Mouse (Mus musculus): Measurements from ENCODE around the gene Per2.

Per2 gene

DNA sequence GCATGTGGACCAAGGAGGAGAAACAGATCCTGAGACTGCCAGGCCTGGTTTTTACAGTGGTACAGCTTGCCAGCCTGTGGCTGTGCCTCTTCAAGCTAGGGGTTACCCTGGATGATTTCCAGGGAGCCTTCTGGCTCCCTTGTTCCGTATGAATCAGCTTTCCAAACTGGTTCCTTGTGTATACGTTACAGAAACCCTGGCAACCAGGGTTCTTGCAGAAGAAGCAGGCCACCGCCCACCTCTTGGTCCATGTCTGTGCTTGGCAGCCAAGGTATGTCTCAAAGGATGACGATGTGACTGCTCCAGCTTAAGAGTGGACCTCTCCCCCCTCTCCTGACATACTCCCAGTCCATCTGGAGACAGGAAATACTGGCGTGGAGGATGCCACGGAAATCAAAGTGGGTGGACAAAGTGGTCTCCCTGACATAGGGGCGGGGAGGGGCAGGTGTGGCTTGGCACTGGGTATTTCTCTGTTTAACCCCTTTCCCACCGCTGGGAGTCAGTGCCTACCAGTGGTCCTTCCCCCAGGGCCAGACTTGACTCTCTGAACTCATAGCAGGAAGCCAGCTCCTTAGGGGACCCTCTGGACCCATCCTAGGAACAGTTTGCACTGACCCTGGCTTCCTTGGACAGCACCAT is 782 bp downstream of the Per2 start:
- no peak for DNase-seq (ENCODE audit: low read depth, low spot score)

DNA sequence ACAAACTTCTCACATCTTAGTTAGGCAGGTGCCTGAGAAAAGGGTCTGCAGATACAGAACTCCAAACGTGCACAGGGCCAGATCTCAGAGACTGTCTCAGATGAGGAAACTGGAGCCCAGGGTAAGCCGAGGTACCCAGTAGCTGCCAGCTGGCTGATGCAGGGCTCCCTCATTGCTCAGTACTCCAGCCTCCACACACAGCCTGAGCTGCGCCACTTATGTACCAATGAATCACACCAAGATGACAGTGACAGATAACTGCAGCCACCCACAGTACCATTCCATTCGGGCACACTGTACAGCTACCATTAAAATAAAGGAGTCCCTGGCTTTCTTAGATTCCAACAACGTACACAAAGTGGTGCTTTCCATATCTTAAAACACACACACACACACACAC is 1.4 kb downstream of the Per2 start:
- no peak for DNase-seq (ENCODE audit: low read depth, low spot score)

DNA sequence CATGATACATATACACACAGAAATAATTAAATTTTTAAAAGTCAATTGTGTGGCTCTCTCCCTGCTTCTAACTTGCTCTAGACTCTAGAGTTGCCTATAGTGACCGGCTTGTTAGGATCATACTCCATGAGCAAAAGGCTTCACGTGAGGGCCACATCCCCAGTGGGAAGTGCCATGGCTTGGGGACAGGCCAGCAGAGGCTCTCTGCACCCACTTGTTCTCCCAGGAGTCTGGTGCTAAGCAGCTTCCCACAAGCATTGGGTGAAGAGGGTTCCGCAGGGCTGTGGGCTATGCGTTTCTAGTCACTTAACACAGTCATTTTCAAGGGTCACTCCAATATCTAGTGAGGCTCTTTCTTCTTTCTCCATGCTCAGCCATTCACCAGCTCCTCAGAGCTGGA is 2.0 kb downstream of the Per2 start:
- DNase-seq (ENCODE audit: low read depth, low spot score): no peak

DNA sequence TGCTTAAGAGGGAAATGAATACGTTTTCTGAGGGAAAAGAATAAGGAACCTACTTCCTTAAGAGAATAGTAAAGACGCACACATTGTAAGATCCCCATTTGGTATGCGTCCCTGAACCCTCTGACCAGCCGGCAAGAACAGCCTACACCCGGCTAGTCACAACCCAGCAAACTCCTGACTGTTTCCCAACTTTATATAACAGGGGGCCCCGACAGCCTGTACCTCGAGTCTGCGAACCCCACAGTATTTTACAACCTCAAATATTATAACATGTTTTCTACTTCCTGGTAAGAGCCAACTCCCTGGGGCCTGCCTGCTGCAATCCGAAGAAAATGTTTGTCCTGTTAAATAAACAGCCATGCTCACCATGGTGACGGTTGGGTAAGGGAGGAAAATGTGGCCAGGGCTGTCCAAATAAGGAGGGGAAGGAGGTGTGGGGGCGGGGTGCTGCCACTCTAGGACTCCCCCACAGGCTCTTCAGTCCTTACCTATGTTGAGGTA is 2.8 kb downstream of the Per2 start:
- no peak for DNase-seq (ENCODE audit: low read depth, low spot score)

DNA sequence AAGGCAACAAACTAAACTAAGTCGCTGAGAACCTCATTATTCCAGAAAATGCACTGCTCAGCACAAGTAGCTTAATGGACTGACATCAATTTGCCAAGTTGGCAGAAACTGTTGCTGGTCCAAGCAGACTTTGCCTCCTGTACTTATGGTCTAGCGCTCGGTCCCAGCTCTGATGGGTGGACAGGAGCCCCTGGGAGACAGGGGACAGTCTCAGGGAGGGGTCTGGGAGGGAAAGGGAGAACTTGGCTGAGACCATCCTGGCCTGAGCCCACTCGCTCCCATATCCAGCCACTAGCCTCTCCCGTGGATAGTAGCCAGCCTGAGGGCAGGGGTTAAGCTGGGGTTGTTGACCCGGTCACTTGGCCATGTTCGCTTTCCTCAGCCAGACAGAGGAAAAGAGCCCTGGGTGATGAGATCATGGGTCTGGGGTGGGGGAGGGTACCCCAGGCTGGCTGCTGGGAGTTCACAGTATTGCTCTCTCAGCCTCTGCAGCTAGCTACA is 3.4 kb downstream of the Per2 start:
- DNase-seq (ENCODE audit: low read depth, low spot score): no peak

DNA sequence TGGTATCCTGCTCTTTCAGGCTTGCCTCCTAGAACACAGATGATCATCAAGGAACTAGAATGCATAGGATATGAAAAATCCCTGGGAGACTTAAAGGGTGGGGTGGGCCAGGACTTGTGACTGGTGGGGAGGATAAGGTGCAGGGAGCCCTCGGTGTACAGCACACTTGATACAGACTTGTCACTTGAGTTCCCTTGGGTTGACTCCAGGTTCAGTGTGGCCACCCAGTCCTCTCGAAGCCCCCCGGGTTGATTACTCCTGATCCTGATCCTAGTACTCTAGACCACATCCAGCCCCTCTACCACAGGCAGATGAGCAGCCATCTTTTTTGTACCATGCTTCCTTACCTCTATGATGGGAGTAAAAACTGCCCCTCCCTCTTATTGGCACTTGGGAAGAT is 4.2 kb downstream of the Per2 start:
- DNase-seq (ENCODE audit: low read depth, low spot score): no peak

DNA sequence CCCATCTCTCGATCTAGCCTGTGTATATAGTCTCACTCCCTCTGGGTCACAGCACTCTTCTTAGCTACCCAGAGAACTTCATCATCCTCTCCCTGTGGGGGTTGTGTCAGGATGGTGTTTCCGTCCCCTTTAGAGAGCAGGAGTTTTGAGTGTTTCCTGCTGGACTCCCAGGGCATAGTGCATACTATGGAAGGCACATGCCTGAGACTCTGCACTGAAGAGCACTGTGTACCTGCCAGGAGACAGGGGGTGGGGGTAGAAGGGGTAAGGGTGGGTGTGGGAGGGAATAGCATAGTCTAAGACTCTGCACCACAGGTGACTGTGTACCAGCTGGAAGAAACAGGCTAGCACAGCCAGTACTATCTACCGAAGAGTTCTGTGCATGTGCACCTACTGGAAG is 4.8 kb downstream of the Per2 start:
- no peak for DNase-seq (ENCODE audit: low read depth, low spot score)

DNA sequence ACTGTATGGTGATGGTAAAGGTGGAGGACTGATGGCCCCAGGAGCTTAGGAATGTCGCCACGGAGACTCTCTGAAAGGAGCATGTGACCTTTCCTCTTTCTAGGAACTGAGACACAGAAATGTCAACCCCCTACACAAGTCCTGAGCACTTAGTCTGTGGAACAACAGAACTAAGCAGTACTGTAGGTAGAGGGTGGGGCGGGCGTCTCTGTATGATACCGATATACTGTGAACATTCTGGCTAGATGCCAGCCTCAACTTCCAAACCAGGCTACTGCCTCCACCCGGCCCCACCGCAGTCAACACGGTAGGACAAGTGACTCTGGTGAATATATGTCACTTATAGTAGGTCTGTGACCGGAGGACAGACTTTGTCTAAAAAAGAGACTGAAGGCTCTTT is 5.2 kb downstream of the Per2 start:
- DNase-seq (ENCODE audit: low read depth, low spot score): no peak

DNA sequence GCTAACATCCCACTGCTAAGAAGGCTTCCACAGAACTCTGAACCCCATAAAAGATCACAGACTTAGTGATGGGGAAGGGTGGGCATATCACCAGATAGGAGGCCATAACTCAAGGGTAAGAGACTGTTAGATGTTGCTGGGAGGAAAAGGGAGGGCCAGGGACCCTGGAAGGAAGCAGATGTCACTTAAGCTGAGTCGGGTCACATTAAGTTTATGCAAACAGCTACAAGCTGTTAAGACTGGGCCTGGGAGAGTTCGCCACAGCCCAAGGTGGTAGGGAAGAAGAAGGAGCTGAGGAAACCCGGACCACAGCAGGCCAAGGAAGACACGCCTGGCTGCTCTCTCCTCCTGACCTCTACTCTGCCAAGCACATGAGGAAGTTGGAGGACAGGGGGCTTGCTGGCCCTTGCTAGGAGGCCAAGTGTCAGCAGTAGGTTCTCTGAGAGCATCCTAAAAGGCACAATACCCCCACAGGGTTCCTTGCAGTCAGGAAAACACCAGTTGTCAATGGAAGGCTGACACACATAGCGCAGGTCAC is 7.5 kb downstream of the Per2 start:
- no peak for DNase-seq (ENCODE audit: low read depth, low spot score)

DNA sequence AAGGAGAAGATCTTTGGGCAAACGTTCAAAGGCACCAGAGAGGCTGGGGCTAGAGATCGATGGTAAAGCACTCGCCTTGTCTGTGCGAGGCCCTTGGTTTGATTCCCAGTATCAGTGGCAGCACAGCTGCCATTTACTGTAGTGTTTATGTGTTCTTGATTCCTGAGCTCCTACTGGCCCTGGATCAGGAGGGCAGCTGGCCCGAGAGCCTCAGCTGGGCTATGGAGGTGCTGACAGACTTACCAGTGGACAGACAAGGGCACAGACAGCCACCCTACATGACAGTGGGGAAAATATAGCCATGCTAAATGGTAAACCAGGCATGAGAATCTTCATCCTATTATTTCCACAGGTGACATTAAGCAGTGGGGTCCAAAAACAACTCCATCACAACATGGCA is 8.3 kb downstream of the Per2 start:
- DNase-seq (ENCODE audit: low read depth, low spot score): no peak

DNA sequence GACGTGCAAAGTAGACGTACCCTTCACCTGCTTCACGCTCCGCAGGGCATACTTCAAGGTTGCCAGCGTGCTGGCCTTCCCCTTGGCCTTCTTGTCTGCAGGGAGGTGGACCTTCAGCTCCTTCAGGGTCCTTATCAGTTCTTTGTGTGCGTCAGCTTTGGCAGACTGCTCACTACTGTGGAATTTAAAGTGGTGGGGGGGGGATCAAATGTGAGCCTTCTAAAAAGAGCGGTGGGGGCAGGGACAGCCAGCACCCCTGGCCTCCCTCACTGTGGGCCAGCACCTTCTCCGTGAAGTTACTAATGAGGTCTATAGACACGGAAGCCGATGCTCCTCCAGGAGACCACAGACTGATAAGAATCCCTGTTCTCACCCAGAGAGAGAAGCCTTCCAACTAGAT is 10.4 kb downstream of the Per2 start:
- DNase-seq (ENCODE audit: low read depth, low spot score): no peak

DNA sequence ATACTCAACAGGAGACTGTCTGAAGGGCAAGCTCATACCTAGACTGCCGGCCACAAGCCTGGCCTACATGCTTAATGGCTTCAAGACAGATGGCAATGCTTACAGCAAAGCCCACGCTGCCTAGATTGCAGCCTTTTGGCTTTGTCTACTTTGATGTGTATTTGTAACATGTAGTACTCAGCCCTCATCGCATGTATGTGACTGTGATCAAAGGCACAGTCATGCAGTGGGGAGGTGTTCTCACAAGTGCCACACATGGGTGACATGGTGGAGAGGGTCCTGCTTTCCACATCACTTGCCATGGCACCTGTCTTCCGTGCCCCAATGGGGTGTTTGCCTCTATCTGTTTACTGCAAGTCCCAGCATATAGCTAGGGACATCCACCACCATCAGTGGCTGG is 12.6 kb downstream of the Per2 start:
- no peak for DNase-seq (ENCODE audit: low read depth, low spot score)

DNA sequence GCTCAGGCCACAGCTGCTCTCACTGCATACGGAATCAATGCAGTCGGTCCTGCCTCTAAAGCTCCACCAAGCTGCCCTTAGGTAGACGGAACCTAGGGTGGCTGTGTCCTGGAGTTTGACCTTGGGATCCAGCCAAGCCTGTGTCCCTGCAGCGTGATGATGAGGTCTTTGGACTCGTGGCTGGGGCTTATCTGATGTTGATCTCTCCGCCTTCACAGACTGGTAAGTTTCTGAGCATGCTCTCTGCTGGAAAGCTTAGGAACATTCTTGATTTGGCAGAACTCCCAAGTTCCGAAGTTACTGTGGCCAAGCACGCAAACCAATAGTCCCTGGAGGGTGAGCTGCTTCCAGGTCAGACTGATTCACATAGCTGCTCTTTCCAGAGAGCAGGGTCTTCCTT is 13.1 kb downstream of the Per2 start:
- no peak for DNase-seq (ENCODE audit: low read depth, low spot score)

DNA sequence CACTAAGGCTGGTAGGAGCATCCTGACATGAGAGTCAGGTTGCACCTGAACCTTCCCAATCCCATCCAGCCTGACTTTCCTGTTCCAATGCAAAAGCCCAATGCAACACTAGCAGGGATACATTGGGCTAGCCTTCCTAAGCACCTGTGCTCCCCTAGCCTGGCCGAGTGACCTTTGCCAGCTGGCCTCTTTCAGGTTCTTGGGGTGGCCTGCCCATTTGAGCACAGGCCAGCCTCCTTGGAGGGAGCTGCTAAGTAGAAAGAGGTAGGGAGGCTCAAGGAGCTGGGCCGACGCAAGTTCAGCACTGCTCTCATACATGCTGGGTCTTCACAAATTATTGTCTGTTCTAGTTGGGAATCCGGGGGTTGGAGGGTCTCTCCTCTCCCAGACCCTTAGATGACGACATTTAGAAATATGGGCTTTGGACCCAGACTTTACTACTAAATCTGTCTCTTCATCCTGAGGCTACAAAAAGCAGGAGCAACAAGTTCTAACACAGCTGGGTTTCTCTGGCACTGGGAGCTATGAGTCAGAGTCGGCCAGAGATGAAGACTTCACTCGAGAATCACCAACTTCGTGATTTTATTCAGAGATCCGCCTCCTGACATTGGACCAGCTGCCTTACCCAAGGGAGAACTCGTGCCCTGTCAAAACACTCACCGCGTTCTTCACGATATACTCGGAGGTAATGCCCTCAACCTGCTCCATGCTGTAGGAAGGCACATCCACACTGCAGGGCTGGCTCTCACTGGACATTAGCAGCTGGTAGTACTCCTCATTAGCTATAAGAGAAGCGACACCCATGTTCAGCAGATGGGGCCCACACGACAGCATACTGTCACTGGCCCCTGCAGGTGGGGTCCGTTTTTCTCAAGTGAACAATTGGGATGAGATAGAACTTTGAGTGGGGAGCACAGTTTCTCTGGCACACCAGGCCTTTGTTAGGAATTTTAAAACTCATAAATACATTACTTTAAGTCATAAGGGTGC is 14.0 kb downstream of the Per2 start:
- no peak for DNase-seq (ENCODE audit: low read depth, low spot score)

DNA sequence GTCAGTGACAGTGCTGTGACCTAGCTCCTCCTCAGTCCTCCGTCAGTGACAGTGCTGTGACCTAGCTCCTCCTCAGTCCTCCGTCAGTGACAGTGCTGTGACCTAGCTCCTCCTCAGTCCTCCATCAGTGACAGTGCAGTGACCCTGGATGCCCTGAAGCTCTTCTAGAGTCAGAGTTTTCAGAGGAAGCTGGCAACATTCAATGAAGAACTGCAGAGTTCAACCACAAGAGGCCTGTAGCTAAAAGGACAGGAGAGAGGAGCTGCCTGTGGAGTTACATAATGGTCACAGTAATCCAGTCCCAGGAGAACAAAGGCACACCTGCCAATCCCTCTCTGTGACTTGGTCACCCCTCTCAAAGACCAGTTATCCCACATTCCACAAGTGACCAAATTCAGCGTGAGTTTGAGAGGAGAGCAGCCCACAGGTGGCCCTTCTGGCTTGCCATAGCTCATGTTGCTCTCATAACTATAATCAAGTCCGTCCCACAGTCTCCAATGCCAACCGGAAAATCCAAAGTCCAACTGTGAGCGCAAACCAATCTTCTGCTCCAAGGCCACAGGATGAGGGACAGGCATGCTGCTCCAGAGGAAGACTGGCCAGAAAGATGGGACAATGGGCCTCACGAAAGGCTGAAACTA is 16.7 kb downstream of the Per2 start:
- DNase-seq (ENCODE audit: low read depth, low spot score): no peak

DNA sequence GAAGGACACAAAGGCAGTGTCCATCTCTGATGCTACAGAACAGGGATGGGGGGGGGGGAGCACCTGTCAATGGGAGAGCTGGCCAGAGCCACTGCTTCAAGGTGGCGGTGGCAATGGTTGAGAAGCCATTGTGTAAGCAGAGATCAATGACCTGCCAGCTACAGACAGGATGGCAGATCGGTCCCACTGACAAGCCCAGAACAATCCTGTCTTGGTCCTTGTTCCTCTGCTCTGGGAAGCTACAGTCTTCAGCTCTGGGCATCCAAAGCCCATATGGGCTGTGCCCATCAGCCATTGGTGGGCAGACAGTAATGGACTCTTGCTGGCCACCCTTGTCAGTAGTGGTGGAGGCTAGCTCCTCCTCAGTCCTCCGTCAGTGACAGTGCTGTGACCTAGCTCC is 17.3 kb downstream of the Per2 start:
- no peak for DNase-seq (ENCODE audit: low read depth, low spot score)

DNA sequence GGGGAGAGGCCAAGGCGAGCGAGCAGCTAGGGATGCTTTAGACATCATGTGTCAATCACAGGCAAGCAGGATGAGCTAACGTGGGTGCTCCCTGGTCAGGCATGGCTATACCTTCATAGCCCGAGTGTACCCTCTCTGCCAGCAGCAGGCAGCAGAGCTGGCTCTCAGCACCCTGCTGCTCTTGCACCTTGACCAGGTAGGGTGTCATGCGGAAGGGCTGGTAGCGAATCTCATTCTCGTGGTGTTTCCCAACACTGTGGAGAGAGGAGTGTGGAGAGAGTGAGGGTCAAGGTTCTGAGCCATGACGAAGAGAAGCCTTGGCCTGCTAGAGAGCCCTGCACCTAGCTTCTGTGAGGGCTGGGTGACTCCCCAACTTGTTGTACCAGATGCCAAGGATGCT is 19.3 kb downstream of the Per2 start:
- no peak for DNase-seq (ENCODE audit: low read depth, low spot score)

DNA sequence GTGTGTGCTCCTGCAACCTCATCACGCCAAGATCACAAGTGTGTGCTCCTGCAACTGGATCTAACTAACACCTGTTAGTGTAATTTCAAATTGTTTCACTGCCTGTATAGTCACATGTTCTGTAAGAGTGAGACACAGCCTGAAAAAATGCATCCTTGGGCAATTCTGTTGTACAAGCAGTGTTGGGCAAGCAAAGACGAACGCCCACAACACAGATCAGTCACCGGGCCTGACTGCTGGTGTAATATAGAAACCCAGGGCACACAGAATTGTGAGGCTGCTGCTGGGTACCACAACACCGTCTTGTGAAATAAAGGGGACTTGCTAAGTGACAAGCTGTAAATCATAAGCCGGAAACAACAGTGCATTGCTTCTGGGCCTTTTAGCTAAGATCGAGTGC is 21.6 kb downstream of the Per2 start:
- DNase-seq (ENCODE audit: low read depth, low spot score): no peak

DNA sequence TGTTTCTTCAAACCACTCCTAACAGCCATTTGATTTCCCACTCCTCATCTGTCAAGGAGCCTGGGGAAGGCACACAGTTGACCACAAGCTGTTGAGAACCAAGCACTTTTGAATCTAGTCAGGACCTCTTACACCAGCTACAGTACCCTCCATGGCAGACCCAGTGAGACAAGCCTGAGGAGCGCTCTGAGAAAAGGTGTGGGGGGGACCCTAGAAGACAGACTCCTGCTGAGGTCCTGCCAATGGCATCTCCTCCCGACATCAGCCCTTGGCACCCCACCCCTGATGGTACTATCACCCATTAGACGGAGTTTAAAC is 22.1 kb downstream of the Per2 start:
- no peak for DNase-seq (ENCODE audit: low read depth, low spot score)

DNA sequence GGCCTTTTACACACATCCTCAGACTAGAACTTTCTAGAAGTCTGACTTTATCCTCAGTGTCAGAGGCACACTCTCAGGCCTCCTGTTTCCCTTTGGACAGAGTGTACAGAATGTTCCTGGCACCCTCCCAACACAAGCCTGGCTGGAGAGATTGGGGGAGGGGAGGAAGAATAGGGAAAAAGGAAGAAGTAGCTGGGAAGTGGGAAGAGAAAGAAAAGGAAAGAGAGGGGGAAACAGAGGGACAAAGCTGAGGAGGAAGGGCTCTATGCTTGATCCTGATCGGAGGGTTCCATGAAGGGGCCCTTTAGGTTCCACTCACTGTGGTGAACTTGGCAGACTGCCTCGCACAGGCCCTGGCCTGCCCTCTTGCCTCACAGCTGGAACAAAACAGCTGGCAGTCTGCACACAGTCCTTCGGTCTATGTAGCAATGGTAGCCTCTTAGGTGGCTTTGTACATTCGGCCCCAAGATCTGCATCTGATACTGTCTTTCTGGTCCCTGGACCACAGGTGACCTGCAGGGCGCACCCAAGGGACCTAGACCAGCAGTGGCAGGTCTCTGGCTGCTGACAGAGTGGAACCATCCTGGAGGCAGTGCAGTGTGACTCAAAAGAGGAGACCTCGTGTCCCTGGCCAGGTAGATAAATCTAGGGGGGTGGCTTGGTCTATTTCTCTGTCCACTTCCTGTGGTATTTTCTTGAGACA is 22.6 kb downstream of the Per2 start:
- no peak for DNase-seq (ENCODE audit: low read depth, low spot score)

DNA sequence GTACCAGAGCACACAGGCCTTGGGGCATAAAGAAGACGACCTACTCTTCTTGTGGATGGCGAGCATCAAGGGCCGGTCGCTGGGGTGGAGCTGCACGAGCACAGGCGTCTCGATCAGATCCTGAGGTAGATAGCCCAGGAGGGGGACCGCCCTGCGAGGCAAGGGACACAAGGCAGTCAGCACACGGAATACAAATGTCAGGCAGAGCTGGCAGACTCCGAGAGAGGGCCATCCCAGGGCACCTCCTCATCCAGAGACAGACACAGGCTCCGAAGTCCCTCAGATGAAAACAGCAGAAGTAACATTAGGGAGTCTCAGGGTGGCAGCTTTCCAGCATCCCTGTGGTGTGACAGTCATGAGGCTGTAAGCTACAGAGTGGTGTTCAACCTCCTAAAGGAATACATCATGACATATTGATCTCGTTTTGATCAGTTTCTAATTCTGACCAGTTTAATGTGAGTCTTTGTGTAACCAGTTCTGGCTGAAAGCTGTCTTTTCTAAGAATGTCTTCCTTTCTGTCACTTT is 23.5 kb downstream of the Per2 start:
- no peak for DNase-seq (ENCODE audit: low read depth, low spot score)

Data from WW6 (cell line).